Mouse (Mus musculus) gastrocnemius, postnatal 36 days (tissue): ENCODE data around the gene Gm4792. TPM values are rescaled to one million over a fixed set of nuclear protein-coding genes. Genes with fewer than 3 reads are reported as not detected.

ENCODE experiments used
- DNase-seq, 2 experiments: peaks; one replicate each; pipeline ENCODE4 v3.0.0; 2022
- intact Hi-C: fragments of 180-260 bp; cut with DNase I; formaldehyde crosslinking; loops from one replicate; pipeline ENCODE4 v1.15.1; 2025
- total RNA-seq, 2 experiments: library from RNA; stranded (reverse); gene quantifications; 2 replicates each; pipeline ENCODE4 v1.2.3; 2021

Gm4792 gene
- total RNA-seq, 2 experiments from 2014 or later: not detected

- no peak for DNase-seq
- intact Hi-C loops: no loop called here
Observed at GRCm38 (mm10) chr10:94247748-94248349, 50.7 kb downstream of the Gm4792 start.

Other genes starting within 250 kb of the Gm4792 start
- 1 to 10 TPM; 5.5 to 7.4 TPM for gene Nr2c1, start 150.7 kb downstream of the Gm4792 start, total RNA-seq
- 100 to 1,000 TPM; 584 to 606 TPM for gene Ndufa12, start 100.0 kb downstream of the Gm4792 start, total RNA-seq
- gene Tmcc3, start 13.2 kb upstream of the Gm4792 start, total RNA-seq: 10 to 100 TPM; 17.3 to 19.3 TPM